In genomic region chr10:85458744-85459344, GRCm38 (mm10) we compare ENCODE assay signal across 8 mouse cellular contexts.
DNase-seq lines count a peak whose midpoint lies in the region; ATAC-seq and TF ChIP-seq lines count a peak whose summit lies in the region.
"Had no signal": no experiment of that assay in that cellular context is flagged by ENCODE, and none has a peak within 500 bp of the region (broad histone marks: within the 10 kb centered on the region; RNA-seq: fewer than 3 reads in every experiment).

No protein-coding gene starts in this region.

- H3K4me2 ChIP-seq in midbrain, embryonic 15.5 days = peak overlapping the region; percentile 26

- no peak for TF ChIP-seq CTCF in Patski (IDR thresholded peaks at IDR 0.05)
- no peak for TF ChIP-seq CTCF in thymus, adult 2 months (IDR thresholded peaks at IDR 0.05; ENCODE audit: borderline replicate concordance, control insufficient read depth, extremely low read depth, insufficient read depth, low read length, poor library complexity)

- CTCF ChIA-PET in Patski (lab: Charles Lee) = interaction anchor here (1.4 kb wide), 1 partner anchor 237 kb away, joined by 4 read pairs; no protein-coding TSS in a partner anchor

- no peaks in the 10 kb centered on the region for H3K36me3 ChIP-seq in midbrain, embryonic 15.5 days (replicated peaks)
- H3K36me3 ChIP-seq in thymus, adult 2 months (ENCODE audit: control insufficient read depth, insufficient read depth, low read length) = no peaks in the 10 kb centered on the region

- 41% methylated on average over 17 of the region's 17 CpGs for WGBS in midbrain, embryonic 15.5 days
- WGBS in thymus, adult 2 months = 68% methylated on average over 17 of the region's 17 CpGs

- POLR2A ChIA-PET in Patski (lab: Charles Lee) = no interaction called here

- DNase-seq in Patski (ENCODE audit: low read depth, low spot score) = no peak
- DNase-seq in adrenal gland, postnatal 25 days = peak; percentile 61
- peak; percentile 26 for DNase-seq in heart, adult 8-10 months (ENCODE audit: low spot score)
- peak; percentile 60 to 78 for DNase-seq in kidney, postnatal 25 days
- DNase-seq in thymus, adult 2 months = no peak
- no peak for DNase-seq in thymus, postnatal 4 days

- no peaks in the 10 kb centered on the region for H3K27me3 ChIP-seq in Patski
- H3K27me3 ChIP-seq in midbrain, embryonic 15.5 days (replicated peaks) = no peaks in the 10 kb centered on the region
- no peaks in the 10 kb centered on the region for H3K27me3 ChIP-seq in thymus, adult 2 months (ENCODE audit: control insufficient read depth, insufficient read depth, low read length)

- H3K9ac ChIP-seq in midbrain, embryonic 15.5 days = peak overlapping the region; percentile 20; the same call in 1 of the 2 replicates

- no peak for TF ChIP-seq POLR2A in thymus, adult 2 months (IDR thresholded peaks at IDR 0.05; ENCODE audit: control insufficient read depth, extremely low read depth, insufficient read depth, low read length, poor library complexity)

- H3K4me1 ChIP-seq in midbrain, embryonic 15.5 days = peaks cover 13% of the 10 kb centered on the region
- H3K4me1 ChIP-seq in thymus, adult 2 months (replicated peaks; ENCODE audit: control insufficient read depth, insufficient read depth, low read length) = no peaks in the 10 kb centered on the region

- peak; percentile 80 for ATAC-seq in Patski
- ATAC-seq in midbrain, embryonic 15.5 days (replicated peaks) = peak; percentile 66

- no peak overlapping the region for H3K4me3 ChIP-seq in midbrain, embryonic 15.5 days
- H3K4me3 ChIP-seq in thymus, adult 2 months (ENCODE audit: control insufficient read depth, insufficient read depth, low read length) = no peak overlapping the region

- H3K9me3 ChIP-seq in midbrain, embryonic 15.5 days = no peaks in the 10 kb centered on the region

- peak overlapping the region; percentile 75 for H3K27ac ChIP-seq in midbrain, embryonic 15.5 days
- H3K27ac ChIP-seq in thymus, adult 2 months (ENCODE audit: control insufficient read depth, insufficient read depth, low read length) = no peak overlapping the region
- H3K27ac ChIP-seq: macrophage had no signal

- in situ Hi-C loops in Patski (cut with MboI; ENCODE audit: low pct_unique_long_range_greater_than_20kb) = no loop called here

Comparison
In these comparisons a context has a peak if more than half of its experiments do, and no peak if none do; other contexts are left out.
1. DNase-seq: peak in adrenal gland, postnatal 25 days (single experiment), heart, adult 8-10 months (single experiment) and kidney, postnatal 25 days (2 of 2); none in Patski (single experiment), thymus, adult 2 months (single experiment) and thymus, postnatal 4 days (single experiment).